Mouse (Mus musculus): Measurements from ENCODE around the gene Hdgfl2. TPM values are rescaled to one million over a fixed set of nuclear protein-coding genes. Genes with fewer than 3 reads are reported as not detected.

Gene Hdgfl2
- polyA plus RNA-seq (2012; rRNA removed) = 22.5 and 23.4 TPM in 2 replicates

DNA sequence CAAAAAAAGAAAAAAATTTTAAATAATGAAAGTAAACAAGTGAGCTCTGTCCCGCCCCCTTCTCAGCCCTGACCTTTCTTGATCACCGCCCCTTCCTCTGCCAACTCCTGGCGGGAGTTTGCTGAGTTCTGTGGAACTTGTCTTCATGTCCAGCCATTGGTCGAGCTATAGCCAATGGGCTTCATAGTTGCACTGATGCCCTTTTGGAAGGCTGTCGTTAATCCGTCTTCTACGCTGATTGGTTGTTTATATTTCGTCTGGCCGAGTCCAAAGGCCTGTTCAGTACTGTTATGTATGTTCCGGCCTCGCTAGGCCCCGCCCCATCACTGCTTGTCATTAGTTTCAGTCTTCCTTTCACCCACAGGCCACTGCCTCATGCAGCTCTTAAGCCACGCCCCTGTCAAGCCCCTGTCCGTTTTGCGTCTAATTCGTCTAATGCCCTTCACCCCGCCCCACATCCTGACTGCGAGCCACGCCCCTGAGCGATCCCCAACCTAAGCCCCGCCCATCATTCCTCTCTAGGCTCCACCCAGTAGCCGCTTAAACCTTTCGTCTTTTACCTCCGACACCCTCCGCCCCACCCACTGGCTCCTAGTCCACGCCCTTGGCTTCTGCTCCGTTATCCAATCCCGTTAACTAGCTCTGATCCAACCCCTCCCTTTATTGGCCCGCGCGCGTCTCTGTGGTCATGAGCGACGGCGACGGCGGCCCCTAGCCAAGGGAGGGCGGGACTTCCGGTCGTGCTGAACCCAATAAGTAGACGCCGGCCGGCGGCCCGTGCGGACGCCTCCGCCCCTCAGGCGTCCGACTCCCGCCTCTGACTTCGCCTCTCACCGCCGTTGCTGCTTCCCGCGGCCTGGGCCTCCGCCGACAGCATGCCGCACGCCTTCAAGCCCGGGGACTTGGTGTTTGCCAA lies at the start of gene Hdgfl2:
Gene Hdgfl2 (plus strand): TSS at position 755 of the 916 bp plus-strand sequence.

DNA sequence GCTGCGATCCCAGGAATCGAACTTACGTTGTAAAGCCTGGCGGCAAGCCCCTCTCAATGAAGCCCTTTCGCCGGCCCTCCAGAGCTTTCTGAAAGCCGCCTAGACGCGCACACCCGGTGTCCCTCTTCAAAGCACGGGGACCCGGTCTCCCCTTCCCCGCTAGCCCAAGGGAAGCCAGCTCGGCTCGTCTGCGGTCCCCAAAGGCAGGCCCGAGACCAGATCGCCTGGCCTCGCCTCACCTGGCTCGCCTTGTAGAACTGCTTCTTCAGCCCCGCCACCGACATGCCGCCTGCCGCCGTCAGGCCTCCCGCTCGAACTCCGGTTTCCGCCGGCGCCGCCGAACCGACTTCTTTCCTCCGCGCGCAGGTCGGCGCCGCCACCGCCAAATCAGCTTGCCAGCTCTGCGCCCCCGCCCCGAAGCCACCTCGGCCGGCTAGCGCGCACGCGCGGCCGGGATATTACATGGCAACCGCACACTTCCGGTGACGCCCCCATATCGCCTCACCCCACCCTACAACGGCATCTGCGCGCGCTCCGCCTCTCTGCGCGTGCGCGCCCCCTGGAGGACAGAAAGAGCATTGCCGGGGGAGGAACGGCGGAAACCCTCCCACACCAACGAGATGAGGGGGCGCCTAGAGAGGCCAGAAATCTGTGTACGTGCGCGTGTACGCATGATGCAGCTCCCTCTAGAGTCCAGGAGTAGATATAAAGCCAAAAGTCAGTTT lies 43.1 kb upstream of the Hdgfl2 start, which contains the start of gene Sh3gl1:
Gene Sh3gl1 (minus strand): TSS at position 460 of the 725 bp plus-strand sequence.

DNA sequence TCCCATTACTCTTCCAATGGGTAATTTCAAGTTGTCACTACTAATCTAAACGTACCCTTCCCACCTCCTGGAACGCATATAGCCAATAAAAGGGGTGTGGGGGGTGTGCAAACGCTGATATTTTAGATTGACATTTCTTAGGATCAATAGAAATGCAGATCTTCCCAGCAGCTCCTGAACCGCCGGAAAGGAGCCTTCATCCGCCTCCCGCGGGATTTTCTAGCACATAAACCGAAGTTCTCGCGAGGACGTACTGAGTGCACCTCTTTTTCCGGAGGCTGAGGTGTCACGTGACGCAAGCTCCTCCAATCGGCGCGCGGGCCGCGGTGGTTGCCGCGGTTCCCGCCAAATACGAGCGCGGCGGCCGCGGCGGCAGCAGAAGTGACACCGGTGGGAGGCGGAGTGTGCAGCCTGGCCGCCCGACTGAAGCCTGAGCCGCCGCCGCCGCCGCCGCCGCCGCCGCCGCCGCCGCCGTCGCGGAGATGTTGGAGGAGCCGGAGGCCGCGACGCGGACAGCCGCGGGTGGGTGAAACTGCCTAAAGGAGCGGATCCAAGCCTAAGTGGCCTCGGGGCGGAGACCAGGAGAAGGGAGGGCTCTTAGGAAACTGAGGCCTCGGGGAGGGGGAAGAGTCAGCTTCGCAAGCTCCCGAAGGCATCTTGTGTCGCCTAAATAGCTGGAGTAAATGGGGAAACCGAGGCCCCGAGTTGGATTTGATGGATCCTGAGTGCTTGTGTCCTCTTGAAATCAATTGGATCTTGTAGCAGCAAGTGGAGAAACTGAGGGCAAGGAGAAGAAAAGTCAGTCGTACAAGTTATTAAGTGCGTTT lies 39.2 kb upstream of the Hdgfl2 start, which contains the start of gene Chaf1a:
Gene Chaf1a (plus strand): TSS at position 410 of the 827 bp plus-strand sequence.

DNA sequence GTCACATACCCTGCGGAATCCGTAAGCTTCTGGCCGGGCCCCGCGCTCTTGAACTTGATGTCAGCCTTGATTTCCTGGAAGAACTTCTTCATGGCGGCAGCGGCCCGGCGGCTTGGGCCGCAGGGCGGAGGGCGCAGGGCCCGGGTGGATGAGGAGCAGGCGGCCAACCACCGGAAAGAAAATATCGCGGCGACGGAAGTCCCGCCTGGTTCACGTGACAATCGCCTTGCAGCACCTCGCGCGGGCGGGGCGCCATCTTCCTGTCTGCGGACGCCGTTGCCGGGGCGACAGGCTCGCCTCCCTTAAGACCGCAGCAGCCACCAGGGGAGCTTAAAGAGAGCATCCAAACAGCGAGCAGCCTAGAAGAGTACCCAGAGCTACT lies 4.6 kb upstream of the Hdgfl2 start, which contains the start of gene Ubxn6:
Gene Ubxn6 (minus strand): TSS at position 202 of the 382 bp plus-strand sequence.

DNA sequence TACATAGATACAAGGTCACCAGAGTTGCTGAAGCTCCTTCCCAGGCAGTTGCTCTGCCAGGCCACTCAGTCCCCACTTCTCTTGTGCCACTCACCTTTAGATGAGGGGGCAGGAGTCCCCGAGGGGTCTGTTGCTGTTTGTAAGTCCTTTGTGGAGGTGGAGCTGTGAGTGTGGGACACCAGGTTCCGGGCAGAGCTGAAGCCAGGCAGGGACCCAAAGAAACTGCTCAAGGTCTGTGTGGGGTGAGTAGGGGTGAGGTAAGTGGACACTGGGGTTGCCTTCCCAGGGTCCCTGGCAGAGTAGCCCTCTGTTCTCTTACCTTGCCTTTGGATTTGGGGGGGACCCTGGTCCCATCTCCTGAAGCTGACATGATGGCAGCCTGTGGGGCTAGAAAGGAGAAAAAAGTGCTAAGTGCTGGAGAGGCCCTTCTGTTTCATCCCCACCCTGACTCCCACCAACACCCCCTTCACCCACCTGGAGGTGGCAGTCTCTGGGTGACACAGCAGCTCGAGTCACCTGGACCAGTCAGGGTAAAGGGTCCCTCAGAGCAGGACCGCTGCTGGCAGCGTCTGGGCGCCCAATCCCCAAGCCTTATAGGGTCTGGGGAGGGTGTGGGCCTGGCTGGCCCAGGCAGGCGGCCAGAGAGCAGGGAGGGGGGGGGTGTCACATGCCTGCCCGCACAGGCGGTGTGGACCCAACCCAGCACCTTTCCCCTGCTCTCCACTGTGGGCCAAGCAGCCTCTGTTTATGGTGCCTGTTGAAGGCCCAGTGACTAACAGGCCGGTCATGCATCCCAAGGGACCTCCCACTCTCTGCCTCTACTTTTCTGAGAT lies 30.0 kb downstream of the Hdgfl2 start, which contains the start of gene Plin4:
Gene Plin4 (minus strand): TSS at position 585 of the 833 bp plus-strand sequence.

DNA sequence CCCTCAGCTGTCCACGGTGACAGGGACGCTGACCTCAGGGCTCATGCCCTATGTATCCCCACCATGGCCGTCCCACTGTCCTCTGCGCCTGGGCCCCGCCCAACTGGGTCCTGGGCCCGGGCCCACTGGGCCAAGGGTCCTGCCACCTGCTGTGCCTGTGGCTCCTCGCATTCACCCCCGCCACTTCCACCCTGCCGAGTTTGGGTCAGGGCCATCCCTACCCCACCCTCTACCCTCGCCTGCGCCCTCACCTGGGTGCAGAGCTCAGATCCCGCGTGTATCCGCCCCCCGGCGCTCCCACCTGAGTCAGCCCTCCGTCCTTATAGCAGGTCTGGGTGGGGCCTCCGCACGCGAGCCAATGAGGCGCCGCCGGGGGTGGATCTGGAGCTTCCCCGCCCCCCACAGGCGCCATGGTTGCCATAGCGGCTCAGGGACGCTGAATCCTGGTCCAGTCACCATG lies 37.8 kb downstream of the Hdgfl2 start, which contains the start of gene Plin5:
Gene Plin5 (minus strand): TSS at position 346 of the 460 bp plus-strand sequence.

DNA sequence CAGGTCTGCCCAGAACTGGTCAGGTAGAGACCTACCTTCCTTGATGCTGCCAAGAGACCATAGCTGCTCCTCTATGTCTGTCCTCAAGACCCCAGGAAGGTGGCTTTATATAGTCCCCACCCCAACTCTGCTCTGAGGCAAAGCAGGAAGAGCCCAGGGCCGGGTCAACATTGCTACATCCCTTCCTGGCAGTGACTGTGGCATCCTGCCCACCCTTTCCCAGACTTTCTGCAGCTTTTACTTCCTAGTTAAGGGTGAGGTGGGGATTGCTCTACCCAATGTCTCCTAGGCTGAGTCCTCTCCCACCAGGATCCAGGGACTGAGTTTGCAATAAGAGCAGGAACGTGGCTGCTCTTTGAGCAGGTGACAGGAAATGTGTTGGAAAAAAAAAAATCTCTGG lies 42.4 kb downstream of the Hdgfl2 start, which contains the start of gene Lrg1:
Gene Lrg1 (minus strand): TSS at position 176 of the 400 bp plus-strand sequence.

DNA sequence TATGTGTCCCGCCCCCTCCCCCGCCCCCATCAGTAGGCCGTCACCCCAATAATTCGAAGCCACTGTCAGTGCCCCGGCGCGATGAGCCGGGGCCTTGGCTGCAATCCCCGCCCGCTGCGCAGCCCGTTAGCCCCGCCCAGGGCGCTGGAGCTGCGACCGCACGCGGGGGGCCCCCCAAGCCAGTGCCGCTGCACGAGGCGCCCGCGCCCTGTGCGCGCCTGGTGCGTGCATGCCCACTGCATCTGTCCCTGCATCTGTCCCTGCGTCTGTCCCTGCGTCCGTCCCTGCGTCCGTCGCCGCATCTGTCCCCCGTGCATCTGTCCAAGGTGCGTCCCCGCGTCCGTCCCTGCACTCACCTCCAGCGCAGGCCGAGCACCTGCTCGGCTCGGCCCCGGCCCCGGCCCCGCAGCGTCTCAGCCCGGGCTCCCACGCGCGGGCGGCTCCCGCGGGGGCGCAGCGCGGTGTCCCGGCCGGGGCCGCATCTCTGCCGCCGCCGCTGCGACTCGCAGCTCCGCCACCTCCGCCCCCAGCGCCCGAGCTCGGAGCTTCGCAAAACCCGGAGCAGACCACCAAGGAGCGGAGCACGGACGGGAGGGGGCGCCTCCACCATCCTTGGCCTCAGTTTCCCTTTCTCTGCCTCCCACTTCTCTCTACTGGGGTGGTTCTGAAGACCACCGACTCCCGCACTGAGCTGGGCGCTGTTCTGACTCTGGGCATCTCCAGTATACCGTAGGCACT lies 60.6 kb downstream of the Hdgfl2 start, which contains the start of gene Sema6b:
Gene Sema6b (minus strand): TSS at position 486 of the 738 bp plus-strand sequence.

Other genes starting within 250 kb of the Hdgfl2 start
- not detected in 2 replicates for gene Zfp119a, start 200.7 kb upstream of the Hdgfl2 start, polyA plus RNA-seq (2012; rRNA removed)
- 0.03 and 0.10 TPM in 2 replicates for gene Zfp959, start 187.5 kb upstream of the Hdgfl2 start, polyA plus RNA-seq (2012; rRNA removed)
- not detected in 2 replicates for gene Zfp119b, start 130.1 kb upstream of the Hdgfl2 start, polyA plus RNA-seq (2012; rRNA removed)
- 1.7 and 3.1 TPM in 2 replicates for gene Ebi3, start 127.0 kb upstream of the Hdgfl2 start, polyA plus RNA-seq (2012; rRNA removed)
- gene Yju2, start 120.5 kb upstream of the Hdgfl2 start, polyA plus RNA-seq (2012; rRNA removed) = 2.5 and 2.8 TPM in 2 replicates
- 1.0 and 2.0 TPM in 2 replicates for gene Shd, start 109.2 kb upstream of the Hdgfl2 start, polyA plus RNA-seq (2012; rRNA removed)
- gene Fsd1, start 93.1 kb upstream of the Hdgfl2 start, polyA plus RNA-seq (2012; rRNA removed) = 0.23 and 0.35 TPM in 2 replicates
- gene Stap2, start 74.0 kb upstream of the Hdgfl2 start, polyA plus RNA-seq (2012; rRNA removed) = 35.8 and 36.1 TPM in 2 replicates
- 68.7 and 91.5 TPM in 2 replicates for gene Mpnd, start 73.9 kb upstream of the Hdgfl2 start, polyA plus RNA-seq (2012; rRNA removed)
- gene Sh3gl1, start 43.0 kb upstream of the Hdgfl2 start, polyA plus RNA-seq (2012; rRNA removed) = 56.0 and 61.6 TPM in 2 replicates
- gene Chaf1a, start 39.2 kb upstream of the Hdgfl2 start, polyA plus RNA-seq (2012; rRNA removed) = 1.4 and 2.1 TPM in 2 replicates
- gene Ubxn6, start 4.6 kb upstream of the Hdgfl2 start, polyA plus RNA-seq (2012; rRNA removed) = 25.8 and 28.1 TPM in 2 replicates
- 10.9 and 12.4 TPM in 2 replicates for gene Plin4, start 30.2 kb downstream of the Hdgfl2 start, polyA plus RNA-seq (2012; rRNA removed)
- 0.91 and 1.1 TPM in 2 replicates for gene Plin5, start 38.0 kb downstream of the Hdgfl2 start, polyA plus RNA-seq (2012; rRNA removed)
- 20.4 and 44.5 TPM in 2 replicates for gene Lrg1, start 42.4 kb downstream of the Hdgfl2 start, polyA plus RNA-seq (2012; rRNA removed)
- 4.3 and 10.0 TPM in 2 replicates for gene Sema6b, start 60.7 kb downstream of the Hdgfl2 start, polyA plus RNA-seq (2012; rRNA removed)
- gene Tnfaip8l1, start 82.8 kb downstream of the Hdgfl2 start, polyA plus RNA-seq (2012; rRNA removed) = 1.9 and 2.3 TPM in 2 replicates
- 58.8 and 74.9 TPM in 2 replicates for gene Mydgf, start 104.3 kb downstream of the Hdgfl2 start, polyA plus RNA-seq (2012; rRNA removed)
- gene Dpp9, start 139.3 kb downstream of the Hdgfl2 start, polyA plus RNA-seq (2012; rRNA removed) = 23.2 and 24.5 TPM in 2 replicates
- gene Fem1a, start 177.2 kb downstream of the Hdgfl2 start, polyA plus RNA-seq (2012; rRNA removed) = 14.9 and 19.2 TPM in 2 replicates
- gene Ticam1, start 197.2 kb downstream of the Hdgfl2 start, polyA plus RNA-seq (2012; rRNA removed) = 23.4 and 24.4 TPM in 2 replicates
- gene Plin3, start 213.2 kb downstream of the Hdgfl2 start, polyA plus RNA-seq (2012; rRNA removed) = 29.0 and 30.0 TPM in 2 replicates
- gene Arrdc5, start 220.7 kb downstream of the Hdgfl2 start, polyA plus RNA-seq (2012; rRNA removed) = not detected in 2 replicates
- 4.9 and 5.6 TPM in 2 replicates for gene Uhrf1, start 223.7 kb downstream of the Hdgfl2 start, polyA plus RNA-seq (2012; rRNA removed)
- gene Kdm4b, start 246.4 kb downstream of the Hdgfl2 start, polyA plus RNA-seq (2012; rRNA removed) = 15.1 and 18.6 TPM in 2 replicates

Data from stomach, adult 2 months (tissue).